Mouse (Mus musculus) brain, embryonic 14.5 days (tissue): ENCODE measurements around the gene Kcnh3.

Experiments
- CTCF ChIP-seq: fragments of 200-500 bp; IDR thresholded peaks from 2 replicates; pipeline ENCODE4 v1.5.1; 2012; ENCODE audit warnings: inconsistent platforms, mild to moderate bottlenecking, moderate library complexity, borderline replicate concordance; ENCODE audit not compliant: insufficient read depth, insufficient read length; ENCODE audit errors: extremely low read depth
- POLR2A ChIP-seq: fragments of 200-500 bp; IDR thresholded peaks from 2 replicates; pipeline ENCODE4 v1.6.1; 2012; ENCODE audit warnings: mild to moderate bottlenecking, inconsistent platforms, borderline replicate concordance; ENCODE audit not compliant: poor library complexity, insufficient read depth, insufficient read length, severe bottlenecking; ENCODE audit errors: extremely low read depth

DNA sequence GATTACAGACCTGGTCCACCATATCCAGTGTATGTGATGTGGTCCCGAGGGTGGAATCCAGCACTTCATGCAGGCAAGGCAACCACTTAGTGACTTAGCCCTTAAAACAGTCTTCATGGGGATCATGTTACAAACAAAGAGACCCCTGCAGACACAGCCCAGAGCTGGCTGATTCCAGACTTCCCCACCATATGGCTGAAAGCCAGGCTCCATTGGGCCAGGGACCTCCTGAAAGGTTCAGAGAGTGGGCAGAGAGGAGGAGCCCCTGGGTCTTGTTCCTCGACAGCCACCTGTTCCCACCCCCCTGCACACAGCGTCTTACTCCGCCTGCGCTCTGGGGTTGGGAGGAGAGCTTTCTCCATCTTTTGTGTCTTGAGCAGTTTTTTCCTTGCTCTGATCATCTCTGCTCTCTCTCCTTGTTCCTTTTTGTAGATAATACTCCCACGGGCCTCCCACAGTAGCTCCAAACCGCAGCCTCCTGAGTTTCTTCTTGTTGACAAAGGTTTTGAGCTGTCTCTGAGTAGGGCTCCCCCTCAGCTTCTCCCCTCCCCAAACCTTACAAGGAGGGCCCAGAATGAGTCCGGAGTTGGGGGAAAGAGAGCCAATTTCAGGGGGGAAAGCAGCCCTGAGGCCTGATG is 3.2 kb upstream of the Kcnh3 start:
- TF ChIP-seq POLR2A = no peak
- no peak for TF ChIP-seq CTCF
